Mouse (Mus musculus) forebrain, embryonic 15.5 days (tissue): ENCODE data around the gene Sugct. TPM values are rescaled to one million over a fixed set of nuclear protein-coding genes. Genes with fewer than 3 reads are reported as not detected.

ENCODE experiments used
- ATAC-seq: fragments of 200-750 bp; cut with Nextera tagmentation; replicated peaks from 2 replicates; pipeline ENCODE4 v1.8.0; 2017; ENCODE audit warnings: mild to moderate bottlenecking, moderate TSS enrichment, moderate library complexity
- H3K27ac ChIP-seq: fragments of 300-500 bp; sonication (generic); replicated peaks from 2 replicates; pipeline ENCODE4 v1.5.1; 2015; ENCODE audit warnings: mild to moderate bottlenecking, inconsistent platforms
- H3K27me3 ChIP-seq: fragments of 300-500 bp; sonication (generic); 2 replicates; pipeline ENCODE4 v1.6.1; 2015; ENCODE audit warnings: inconsistent platforms
- H3K36me3 ChIP-seq: fragments of 300-500 bp; sonication (generic); 2 replicates; pipeline ENCODE4 v1.6.1; 2015; ENCODE audit warnings: mild to moderate bottlenecking, inconsistent platforms
- H3K4me1 ChIP-seq: fragments of 300-500 bp; sonication (generic); 2 replicates; pipeline ENCODE4 v1.6.1; 2015; ENCODE audit warnings: inconsistent platforms
- H3K4me2 ChIP-seq: fragments of 300-500 bp; sonication (generic); replicated peaks from 2 replicates; pipeline ENCODE4 v1.6.1; 2015; ENCODE audit warnings: mild to moderate bottlenecking, inconsistent platforms
- H3K4me3 ChIP-seq: fragments of 300-500 bp; sonication (generic); 2 replicates; pipeline ENCODE4 v1.5.1; 2015; ENCODE audit warnings: mild to moderate bottlenecking, inconsistent platforms
- H3K9ac ChIP-seq: fragments of 300-500 bp; sonication (generic); replicated peaks from 2 replicates; pipeline ENCODE4 v1.6.1; 2015; ENCODE audit warnings: mild to moderate bottlenecking, inconsistent platforms
- H3K9me3 ChIP-seq: fragments of 300-500 bp; sonication (generic); 2 replicates; pipeline ENCODE4 v1.6.1; 2016; ENCODE audit warnings: inconsistent platforms
- WGBS: fragments of 180-500 bp; shearing (Covaris S2); methylation state at CpG from one replicate; pipeline ENCODE4 v1.1.7; 2015; ENCODE audit warnings: mixed read lengths; 5-methylcytosine and 5-hydroxymethylcytosine counted together
- polyA plus RNA-seq: library from polyadenylated mRNA; unstranded; fragments of >200 nt; fragmentation: Nextera tagmentation; extraction: Ambion mirVana; gene quantifications from 2 replicates; pipeline ENCODE4 v1.2.1, GENCODE M21; 2015

Sugct gene
- polyA plus RNA-seq, 1 experiment from 2014 or later, result 2.4 TPM

DNA sequence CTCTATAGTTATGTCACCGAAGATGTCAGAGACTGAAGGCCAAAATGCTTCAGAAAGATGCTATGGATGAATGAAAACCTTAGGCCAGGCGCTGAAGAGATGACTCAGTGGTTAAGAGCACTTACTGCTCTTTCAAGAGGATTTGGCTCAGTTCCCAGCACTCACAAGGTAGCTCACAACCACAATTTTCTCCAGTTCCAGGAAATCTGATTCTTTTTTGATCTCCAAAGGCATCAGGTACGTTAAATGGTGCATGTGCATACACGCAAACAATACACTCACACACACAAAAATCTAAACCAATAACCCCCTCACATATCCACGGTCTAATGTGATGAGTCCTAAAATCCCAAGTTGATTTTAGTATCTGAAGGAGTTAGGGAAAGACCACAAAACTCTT is 1.5 kb downstream of the Sugct start:
- H3K4me1 ChIP-seq, result peaks cover 13% of the 10 kb centered on the region
- 69% methylated on average over 5 of the region's 5 CpGs for WGBS
- no peaks in the 10 kb centered on the region for H3K36me3 ChIP-seq
- no peak overlapping the region for H3K27ac ChIP-seq
- H3K4me2 ChIP-seq, result peak overlapping the region; percentile 72; the same call in 1 of the 2 replicates
- H3K4me3 ChIP-seq, result peak overlapping the region; percentile 83; the same call in 1 of the 2 replicates
- H3K9ac ChIP-seq, result no peak overlapping the region
- H3K9me3 ChIP-seq, result no peaks in the 10 kb centered on the region
- no peaks in the 10 kb centered on the region for H3K27me3 ChIP-seq
- ATAC-seq, result no peak

- WGBS, result 83% methylated on average over 1 of the region's 1 CpGs
- Histone ChIP-seq H3K9me3 (no peaks in the 10 kb centered on the region), H3K27ac (no peak overlapping the region), H3K36me3 (no peaks in the 10 kb centered on the region), H3K27me3 (no peaks in the 10 kb centered on the region), H3K4me1 (peaks cover 9% of the 10 kb centered on the region), H3K9ac (no peak overlapping the region), H3K4me2 (no peak overlapping the region), H3K4me3 (no peak overlapping the region)
- no peak for ATAC-seq
These were observed 3.9 kb downstream of the Sugct start for GRCm38 (mm10) chr13:17691436-17691835.

GRCm38 (mm10) chr13:17690686-17691085 is 4.7 kb downstream of the Sugct start:
- ATAC-seq, result no peak
- no peak overlapping the region for H3K27ac ChIP-seq
- H3K36me3 ChIP-seq, result no peaks in the 10 kb centered on the region
- no peaks in the 10 kb centered on the region for H3K9me3 ChIP-seq
- no peaks in the 10 kb centered on the region for H3K27me3 ChIP-seq
- 0 out of 2 replicates have a peak, but pooled peaks cover 3% of the 10 kb centered on the region for H3K4me1 ChIP-seq
- no peak overlapping the region for H3K4me2 ChIP-seq
- H3K4me3 ChIP-seq, result no peak overlapping the region
- no peak overlapping the region for H3K9ac ChIP-seq

- Histone ChIP-seq H3K36me3 (no peaks in the 10 kb centered on the region), H3K4me2 (no peak overlapping the region), H3K4me3 (no peak overlapping the region), H3K9ac (no peak overlapping the region), H3K27ac (no peak overlapping the region), H3K9me3 (no peaks in the 10 kb centered on the region), H3K27me3 (no peaks in the 10 kb centered on the region), H3K4me1 (0 out of 2 replicates have a peak, but pooled peaks cover 3% of the 10 kb centered on the region)
- no peak for ATAC-seq
These were observed 5.9 kb downstream of the Sugct start for GRCm38 (mm10) chr13:17689461-17689860.

DNA sequence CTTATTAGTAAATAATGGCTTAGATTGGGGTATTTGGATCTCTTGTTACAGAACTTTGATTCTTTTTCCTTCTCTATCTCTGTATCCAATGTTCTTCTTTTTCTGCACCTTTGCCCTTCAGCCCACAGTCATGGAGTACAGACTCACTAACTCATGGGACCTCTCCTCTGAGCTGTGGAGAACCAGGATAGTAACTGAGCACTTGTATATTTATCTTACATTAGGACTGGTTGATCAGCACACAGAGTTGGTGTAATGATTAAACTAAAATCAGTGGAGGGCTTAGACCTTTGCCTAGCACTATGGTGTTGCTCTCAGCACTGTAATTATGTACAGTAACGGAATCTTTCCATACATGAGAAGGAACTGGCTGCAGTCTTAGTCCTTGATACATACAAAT is 24.2 kb downstream of the Sugct start:
- Histone ChIP-seq H3K9ac (no peak overlapping the region), H3K27me3 (no peaks in the 10 kb centered on the region), H3K27ac (no peak overlapping the region), H3K4me1 (no peaks in the 10 kb centered on the region), H3K4me3 (no peak overlapping the region), H3K36me3 (no peaks in the 10 kb centered on the region), H3K9me3 (no peaks in the 10 kb centered on the region), H3K4me2 (no peak overlapping the region)
- ATAC-seq, result no peak
- WGBS, result 75% methylated on average over 1 of the region's 1 CpGs

DNA sequence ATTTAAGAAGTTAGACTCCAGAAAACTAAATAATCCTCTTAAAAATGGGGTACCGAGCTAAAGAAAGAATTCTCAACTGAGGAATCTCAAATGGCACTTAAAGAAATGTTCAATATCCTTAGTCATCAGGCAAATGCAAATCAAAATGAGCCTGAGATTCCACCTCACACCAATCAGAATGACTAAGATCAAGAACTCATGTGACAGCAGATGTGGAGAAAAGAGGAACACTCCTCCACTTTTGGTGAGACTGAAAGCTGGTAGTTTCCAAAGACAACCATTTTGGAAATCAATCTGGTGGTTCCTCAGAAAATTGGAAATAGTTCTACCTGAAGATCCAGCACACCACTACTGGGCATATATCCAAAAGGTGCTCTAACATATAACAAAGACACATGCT is 28.0 kb downstream of the Sugct start:
- H3K36me3 ChIP-seq, result no peaks in the 10 kb centered on the region
- WGBS, result 91% methylated on average over 1 of the region's 1 CpGs
- no peak for ATAC-seq
- no peak overlapping the region for H3K4me2 ChIP-seq
- H3K4me1 ChIP-seq, result no peaks in the 10 kb centered on the region
- H3K4me3 ChIP-seq, result no peak overlapping the region
- H3K27me3 ChIP-seq, result no peaks in the 10 kb centered on the region
- H3K9ac ChIP-seq, result no peak overlapping the region
- no peak overlapping the region for H3K27ac ChIP-seq
- no peaks in the 10 kb centered on the region for H3K9me3 ChIP-seq

DNA sequence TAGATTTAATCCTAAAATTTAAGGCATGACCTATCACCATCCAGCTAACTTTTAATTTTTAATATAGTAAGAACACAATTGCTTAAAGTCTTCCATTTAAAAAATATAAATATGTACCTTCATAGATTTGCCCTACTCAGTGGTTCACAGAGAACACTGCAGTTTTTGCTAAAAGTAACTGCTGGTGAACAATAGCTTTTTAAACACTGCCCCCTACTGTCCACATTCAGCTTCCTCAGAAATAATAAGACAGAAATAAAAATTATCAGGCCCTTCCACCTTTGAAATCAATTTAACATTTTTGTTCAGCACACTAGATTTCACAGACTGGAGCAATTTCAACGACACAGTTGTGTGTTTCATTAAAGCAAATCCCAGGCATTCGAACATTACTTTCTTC is 53.1 kb downstream of the Sugct start:
- no peak overlapping the region for H3K9ac ChIP-seq
- no peak overlapping the region for H3K4me2 ChIP-seq
- no peak overlapping the region for H3K4me3 ChIP-seq
- H3K4me1 ChIP-seq, result no peaks in the 10 kb centered on the region
- ATAC-seq, result no peak
- WGBS, result 73% methylated on average over 2 of the region's 2 CpGs
- no peaks in the 10 kb centered on the region for H3K27me3 ChIP-seq
- H3K9me3 ChIP-seq, result no peaks in the 10 kb centered on the region
- no peaks in the 10 kb centered on the region for H3K36me3 ChIP-seq
- H3K27ac ChIP-seq, result no peak overlapping the region

- Histone ChIP-seq H3K4me1 (no peaks in the 10 kb centered on the region), H3K4me2 (no peak overlapping the region), H3K4me3 (no peak overlapping the region), H3K27ac (no peak overlapping the region), H3K36me3 (no peaks in the 10 kb centered on the region), H3K9ac (no peak overlapping the region), H3K27me3 (no peaks in the 10 kb centered on the region), H3K9me3 (no peaks in the 10 kb centered on the region)
- ATAC-seq, result no peak
These were observed 57.3 kb downstream of the Sugct start for GRCm38 (mm10) chr13:17638008-17638407.

DNA sequence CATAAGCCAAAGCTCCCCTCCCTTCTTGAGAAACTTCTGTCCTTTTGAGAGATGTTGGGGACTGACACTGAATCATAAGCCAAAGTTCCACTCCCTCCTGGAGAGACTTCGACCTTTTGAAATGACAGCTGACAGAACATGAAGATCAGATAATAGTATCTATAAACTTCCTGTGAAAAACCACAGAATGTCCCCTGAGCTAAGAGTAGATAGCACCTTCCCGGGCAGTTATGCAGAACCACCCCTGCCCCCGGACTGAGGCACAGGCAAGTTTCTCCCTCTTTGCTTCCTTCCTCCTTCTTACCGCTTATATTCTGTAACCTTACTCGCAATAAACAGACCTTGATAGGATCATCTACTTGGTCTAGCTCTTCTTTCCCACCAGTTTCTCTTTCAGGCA is 68.2 kb downstream of the Sugct start:
- ATAC-seq, result no peak
- 91% methylated on average over 5 of the region's 5 CpGs for WGBS
- Histone ChIP-seq H3K9me3 (no peaks in the 10 kb centered on the region), H3K36me3 (no peaks in the 10 kb centered on the region), H3K4me2 (no peak overlapping the region), H3K27me3 (no peaks in the 10 kb centered on the region), H3K9ac (no peak overlapping the region), H3K27ac (no peak overlapping the region), H3K4me3 (no peak overlapping the region), H3K4me1 (no peaks in the 10 kb centered on the region)

GRCm38 (mm10) chr13:17624976-17625375 is 70.4 kb downstream of the Sugct start:
- no peak for ATAC-seq
- no peaks in the 10 kb centered on the region for H3K9me3 ChIP-seq
- H3K27ac ChIP-seq, result no peak overlapping the region
- no peaks in the 10 kb centered on the region for H3K27me3 ChIP-seq
- no peak overlapping the region for H3K4me2 ChIP-seq
- no peaks in the 10 kb centered on the region for H3K36me3 ChIP-seq
- H3K4me1 ChIP-seq, result no peaks in the 10 kb centered on the region
- no peak overlapping the region for H3K4me3 ChIP-seq
- no peak overlapping the region for H3K9ac ChIP-seq

GRCm38 (mm10) chr13:17606217-17606616 is 89.1 kb downstream of the Sugct start:
- 72% methylated on average over 1 of the region's 1 CpGs for WGBS

DNA sequence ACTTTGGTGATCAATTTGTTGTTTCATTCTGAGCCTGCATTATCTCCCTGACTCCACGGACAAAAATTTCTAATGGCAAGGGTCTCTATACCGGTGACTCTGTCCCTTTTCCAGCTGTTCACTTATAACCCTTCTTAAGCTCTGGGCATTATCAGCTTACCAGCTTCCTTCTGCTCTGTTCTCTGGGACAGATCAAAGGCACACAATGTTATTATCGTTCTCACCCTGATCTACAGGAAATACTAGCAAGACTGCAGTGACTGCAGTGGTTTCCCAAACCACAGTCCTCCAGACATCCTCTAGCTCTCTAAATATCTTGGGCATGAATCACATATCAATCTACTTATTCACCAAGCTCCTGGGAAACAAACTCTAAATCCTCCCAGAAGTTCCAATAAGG is 90.7 kb downstream of the Sugct start:
- H3K4me2 ChIP-seq, result no peak overlapping the region
- H3K4me3 ChIP-seq, result no peak overlapping the region
- H3K9me3 ChIP-seq, result no peaks in the 10 kb centered on the region
- no peaks in the 10 kb centered on the region for H3K36me3 ChIP-seq
- H3K27me3 ChIP-seq, result no peaks in the 10 kb centered on the region
- ATAC-seq, result no peak
- no peaks in the 10 kb centered on the region for H3K4me1 ChIP-seq
- no peak overlapping the region for H3K27ac ChIP-seq
- no peak overlapping the region for H3K9ac ChIP-seq
- 85% methylated on average over 3 of the region's 3 CpGs for WGBS

More at GRCm38 (mm10) chr13:17606217-17606616, 89.1 kb downstream of the Sugct start:
- Histone ChIP-seq H3K9ac (no peak overlapping the region), H3K4me3 (no peak overlapping the region), H3K27ac (no peak overlapping the region), H3K9me3 (no peaks in the 10 kb centered on the region), H3K4me1 (no peaks in the 10 kb centered on the region), H3K27me3 (no peaks in the 10 kb centered on the region), H3K36me3 (no peaks in the 10 kb centered on the region), H3K4me2 (no peak overlapping the region)
- no peak for ATAC-seq

- Histone ChIP-seq H3K4me1 (no peaks in the 10 kb centered on the region), H3K36me3 (no peaks in the 10 kb centered on the region), H3K9me3 (no peaks in the 10 kb centered on the region), H3K9ac (no peak overlapping the region), H3K4me2 (no peak overlapping the region), H3K27me3 (no peaks in the 10 kb centered on the region), H3K27ac (no peak overlapping the region), H3K4me3 (no peak overlapping the region)
- WGBS, result 89% methylated on average over 5 of the region's 5 CpGs
- no peak for ATAC-seq
These were observed 91.6 kb downstream of the Sugct start for GRCm38 (mm10) chr13:17603756-17604155.
